Mouse (Mus musculus) heart, adult 2 months (tissue): ENCODE measurements at regions not wholly inside any gene's neighbourhood (a gene's known extent, or its start where the extent isn't known, plus 50 kb on each side); places are given as distances from the start of the nearest gene placed in this dataset.

ENCODE experiments used
- DNase-seq, 2 experiments: peaks; one replicate each; pipeline ENCODE4 v3.0.0; 2021
- H3K27ac ChIP-seq: fragments of 200-600 bp; 2 replicates; pipeline ENCODE4 v1.8.1; 2022
- H3K27me3 ChIP-seq: fragments of 200-500 bp; 2 replicates; pipeline ENCODE4 v1.6.1; 2012; ENCODE audit warnings: mild to moderate bottlenecking, low read length, inconsistent platforms, mixed read lengths; ENCODE audit not compliant: control insufficient read depth, insufficient read depth
- H3K36me3 ChIP-seq: fragments of 200-500 bp; 2 replicates; pipeline ENCODE4 v1.6.1; 2012; ENCODE audit warnings: low read length, inconsistent platforms; ENCODE audit not compliant: control insufficient read depth, insufficient read depth
- H3K4me1 ChIP-seq: fragments of 200-500 bp; 2 replicates; pipeline ENCODE4 v1.6.1; 2011; ENCODE audit warnings: low read length; ENCODE audit not compliant: control insufficient read depth, insufficient read depth
- H3K4me3 ChIP-seq: fragments of 200-600 bp; 2 replicates; pipeline ENCODE4 v1.8.1; 2022
- H3K79me2 ChIP-seq: fragments of 200-500 bp; replicated peaks from 2 replicates; pipeline ENCODE4 v1.6.1; 2012; ENCODE audit warnings: mild to moderate bottlenecking, inconsistent platforms, low read length, moderate library complexity, mixed read lengths; ENCODE audit not compliant: control insufficient read depth, insufficient read depth
- H3K9ac ChIP-seq: fragments of 200-500 bp; 2 replicates; pipeline ENCODE4 v1.6.1; 2012; ENCODE audit warnings: low read depth, mild to moderate bottlenecking, control low read depth, inconsistent platforms, low read length, mixed read lengths
- CTCF ChIP-seq: fragments of 200-600 bp; IDR thresholded peaks from 2 replicates; pipeline ENCODE4 v1.8.1; 2022; ENCODE audit warnings: antibody characterized with exemption, mild to moderate bottlenecking, moderate library complexity
- EP300 ChIP-seq: fragments of 200-500 bp; IDR thresholded peaks from 2 replicates; pipeline ENCODE4 v1.6.1; 2011; ENCODE audit warnings: low read depth, low read length, control low read depth; ENCODE audit not compliant: insufficient read depth
- POLR2A ChIP-seq: fragments of 200-500 bp; IDR thresholded peaks from 2 replicates; pipeline ENCODE4 v1.6.1; 2011; ENCODE audit warnings: mild to moderate bottlenecking, low read depth, low read length, control low read depth; ENCODE audit not compliant: insufficient read depth
- WGBS: fragments of 180-500 bp; shearing (Covaris S2); methylation state at CpG from one replicate; pipeline ENCODE4 v1.1.7; 2018; 5-methylcytosine and 5-hydroxymethylcytosine counted together
- intact Hi-C: fragments of 180-260 bp; cut with DNase I; formaldehyde crosslinking; loops from one replicate; pipeline ENCODE4 v1.15.1; 2025

- H3K4me1 ChIP-seq, result peaks cover 3% of the 10 kb centered on the region
- H3K9ac ChIP-seq, result no peak overlapping the region
- no peaks in the 10 kb centered on the region for H3K79me2 ChIP-seq
- 36% methylated on average over 5 of the region's 5 CpGs for WGBS
- TF ChIP-seq CTCF, result no peak
- no peak for TF ChIP-seq EP300
- no peak for TF ChIP-seq POLR2A
- no peaks in the 10 kb centered on the region for H3K36me3 ChIP-seq
- no peaks in the 10 kb centered on the region for H3K27me3 ChIP-seq
- H3K27ac ChIP-seq, result peak overlapping the region; percentile 23; the same call in 1 of the 2 replicates
- peak in 1 of 2 experiments; percentile 13 for DNase-seq
- intact Hi-C loops, result no loop called here
- H3K4me3 ChIP-seq, result no peak overlapping the region
Measured at GRCm38 (mm10) chr3:9884691-9885354, 203.1 kb upstream of the Gm9833 start.

DNA sequence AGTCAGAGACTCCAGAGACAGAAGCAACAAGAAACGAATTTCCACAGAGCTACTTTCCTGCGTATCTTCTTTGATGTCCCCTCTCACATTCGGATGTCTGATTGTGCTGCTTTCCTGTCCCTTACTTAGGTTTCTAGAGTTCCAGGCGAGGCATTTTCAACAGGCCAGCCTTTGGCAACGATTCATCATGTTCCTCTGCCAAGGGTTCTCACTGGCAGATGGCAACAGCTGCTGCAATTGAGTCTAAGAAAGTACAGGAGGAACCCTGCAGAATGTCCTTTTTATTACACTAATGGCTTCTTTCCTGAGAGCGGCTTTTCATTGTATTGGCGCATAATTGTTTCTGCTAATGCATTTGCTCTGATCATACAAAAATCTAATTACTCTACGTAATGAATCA, 202.3 kb upstream of the Gm9833 start:
- DNase-seq, result peak; percentile 66 to 67
- 42% methylated on average over 8 of the region's 8 CpGs for WGBS
- Histone ChIP-seq H3K36me3 (no peaks in the 10 kb centered on the region), H3K4me1 (peaks cover 3% of the 10 kb centered on the region), H3K27me3 (no peaks in the 10 kb centered on the region), H3K79me2 (no peaks in the 10 kb centered on the region), H3K27ac (peak overlapping the region; percentile 26; the same call in 1 of the 2 replicates), H3K9ac (no peak overlapping the region), H3K4me3 (no peak overlapping the region)
- intact Hi-C loops, result no loop called here
- TF ChIP-seq POLR2A, result no peak
- no peak for TF ChIP-seq EP300
- TF ChIP-seq CTCF, result no peak

DNA sequence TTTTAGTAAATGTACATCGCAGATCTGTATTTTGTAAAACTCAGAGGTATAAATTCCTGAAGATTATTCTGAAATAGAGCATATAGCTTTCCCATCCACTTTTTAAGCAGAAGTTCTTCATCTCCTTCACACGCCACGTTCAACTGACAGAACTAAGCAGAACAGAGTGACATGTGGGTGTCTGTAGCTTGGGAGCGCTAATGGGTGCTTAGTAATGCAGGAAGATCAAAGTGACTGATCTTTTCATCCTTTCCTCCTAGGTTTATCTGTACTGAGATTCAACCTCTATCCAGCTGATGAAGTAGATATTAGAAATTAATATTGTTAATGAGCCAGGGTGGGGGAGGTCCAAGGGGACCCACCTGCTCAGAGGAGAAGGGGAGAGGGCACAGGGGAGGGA, 201.8 kb upstream of the Gm9833 start:
- no peaks in the 10 kb centered on the region for H3K36me3 ChIP-seq
- peaks cover 3% of the 10 kb centered on the region for H3K4me1 ChIP-seq
- no peak for DNase-seq
- 78% methylated on average over 4 of the region's 4 CpGs for WGBS
- no peak overlapping the region for H3K27ac ChIP-seq
- H3K9ac ChIP-seq, result no peak overlapping the region
- H3K27me3 ChIP-seq, result no peaks in the 10 kb centered on the region
- TF ChIP-seq CTCF (no peak), POLR2A (no peak), EP300 (no peak)
- H3K4me3 ChIP-seq, result no peak overlapping the region
- no peaks in the 10 kb centered on the region for H3K79me2 ChIP-seq
- intact Hi-C loops, result no loop called here

- intact Hi-C loops, result no loop called here
- Histone ChIP-seq H3K4me3 (no peak overlapping the region), H3K27ac (no peak overlapping the region), H3K27me3 (no peaks in the 10 kb centered on the region), H3K4me1 (peaks cover 3% of the 10 kb centered on the region), H3K79me2 (no peaks in the 10 kb centered on the region), H3K9ac (no peak overlapping the region), H3K36me3 (no peaks in the 10 kb centered on the region)
- 69% methylated on average over 10 of the region's 10 CpGs for WGBS
- TF ChIP-seq POLR2A (no peak), EP300 (no peak), CTCF (no peak)
- DNase-seq, result peak; percentile 26 to 40
Measured at GRCm38 (mm10) chr3:9886765-9887626, 200.9 kb upstream of the Gm9833 start.

GRCm38 (mm10) chr3:9887627-9887994, 200.3 kb upstream of the Gm9833 start:
- H3K36me3 ChIP-seq, result no peaks in the 10 kb centered on the region
- no peaks in the 10 kb centered on the region for H3K79me2 ChIP-seq
- H3K4me1 ChIP-seq, result peaks cover 3% of the 10 kb centered on the region
- H3K4me3 ChIP-seq, result no peak overlapping the region
- intact Hi-C loops, result no loop called here
- no peak overlapping the region for H3K9ac ChIP-seq
- WGBS, result 77% methylated on average over 2 of the region's 2 CpGs
- TF ChIP-seq CTCF, result no peak
- TF ChIP-seq EP300, result no peak
- TF ChIP-seq POLR2A, result no peak
- H3K27ac ChIP-seq, result no peak overlapping the region
- no peaks in the 10 kb centered on the region for H3K27me3 ChIP-seq
- no peak for DNase-seq

DNA sequence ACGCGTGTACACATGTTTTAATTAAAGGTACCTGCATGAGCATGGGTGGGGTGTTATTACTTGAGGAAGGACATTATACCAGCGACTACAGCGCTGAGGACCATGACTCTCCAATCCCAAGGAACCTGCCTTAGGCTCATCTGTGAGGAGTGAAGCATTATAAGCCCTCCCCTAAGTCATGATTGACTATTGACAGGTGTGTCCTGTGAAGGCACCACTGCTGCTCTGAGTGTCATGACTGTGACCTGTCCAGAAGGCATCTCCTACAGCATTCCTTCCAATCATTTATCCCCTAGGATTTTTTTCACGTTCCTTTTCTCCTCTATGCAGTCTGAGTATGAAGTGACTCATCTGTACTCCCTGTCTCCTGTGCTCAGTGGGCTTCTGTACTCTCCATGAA, 199.9 kb upstream of the Gm9833 start:
- H3K27ac ChIP-seq, result no peak overlapping the region
- intact Hi-C loops, result no loop called here

More for the DNA sequence above, 199.9 kb upstream of the Gm9833 start:
- Histone ChIP-seq H3K36me3 (no peaks in the 10 kb centered on the region), H3K4me3 (no peak overlapping the region), H3K4me1 (peaks cover 3% of the 10 kb centered on the region), H3K27me3 (no peaks in the 10 kb centered on the region), H3K79me2 (no peaks in the 10 kb centered on the region), H3K9ac (no peak overlapping the region)
- WGBS, result 85% methylated on average over 5 of the region's 5 CpGs
- no peak for TF ChIP-seq POLR2A
- no peak for TF ChIP-seq CTCF
- TF ChIP-seq EP300, result no peak
- no peak for DNase-seq
